Comparison of ENCODE assay signal across 7 mouse cellular contexts in the genomic region with DNA sequence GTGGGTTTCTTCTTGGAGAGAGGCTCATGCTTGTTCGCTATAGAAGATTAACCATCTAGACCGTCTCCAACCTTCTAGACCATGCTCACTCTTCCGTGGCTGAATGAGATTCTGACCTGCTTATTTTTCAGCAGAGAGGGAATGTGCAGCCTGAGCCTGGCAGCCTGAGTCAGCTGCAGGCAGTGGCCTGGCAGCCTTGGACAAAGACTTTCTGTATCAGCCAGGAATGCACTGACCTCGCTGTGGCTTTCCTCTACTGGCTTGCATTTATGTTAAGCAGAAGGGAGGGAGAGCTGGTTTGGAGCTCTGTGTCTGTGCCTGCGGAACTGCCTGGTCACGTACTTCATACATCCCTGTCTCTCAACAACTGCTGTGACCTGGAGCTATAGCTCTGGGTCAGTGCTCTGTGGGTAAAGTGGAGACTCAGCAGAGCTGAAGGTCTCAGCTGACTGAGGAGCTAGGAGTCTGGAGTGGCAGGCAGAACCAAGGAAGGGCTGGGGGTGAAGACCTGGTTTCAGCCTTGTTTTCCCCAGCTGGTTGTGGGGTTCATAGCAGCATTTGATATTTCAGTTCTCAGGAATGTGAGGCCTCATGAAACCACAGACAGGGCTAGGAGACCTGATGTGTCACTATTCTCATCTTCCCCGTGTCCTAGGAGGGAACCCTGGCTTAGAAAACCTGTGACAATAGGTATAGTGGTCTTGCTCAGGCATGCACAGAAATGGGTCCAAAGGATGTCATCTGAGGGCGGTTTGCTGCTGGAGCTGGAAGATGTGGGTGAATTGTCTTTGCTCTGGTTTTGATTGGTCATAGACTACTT.
DNase-seq lines count a peak whose midpoint lies in the region; ATAC-seq and TF ChIP-seq lines count a peak whose summit lies in the region.

No protein-coding gene starts in this region.

- no peak overlapping the region for H3K4me3 ChIP-seq in lung, embryonic 16.5 days (ENCODE audit: low read length)
- H3K4me3 ChIP-seq in lung, adult 2 months (replicated peaks; ENCODE audit: extremely low read depth, low read depth, low read length) = no peak overlapping the region
- H3K4me3 ChIP-seq in hindbrain, embryonic 10.5 days = no peak overlapping the region
- no peak overlapping the region for H3K4me3 ChIP-seq in limb, embryonic 13.5 days
- no peak overlapping the region for H3K4me3 ChIP-seq in stomach, embryonic 15.5 days (replicated peaks)
- H3K4me3 ChIP-seq in left cerebral cortex, adult 2 months = no peak overlapping the region

- 38% methylated on average over 8 of the region's 8 CpGs for WGBS in lung, embryonic 16.5 days
- 49% methylated on average over 8 of the region's 8 CpGs for WGBS in lung, adult 2 months
- WGBS in hindbrain, embryonic 10.5 days = 45% methylated on average over 8 of the region's 8 CpGs
- 54% methylated on average over 8 of the region's 8 CpGs for WGBS in limb, embryonic 13.5 days
- 37% methylated on average over 8 of the region's 8 CpGs for WGBS in stomach, embryonic 15.5 days

- H3K36me3 ChIP-seq in lung, embryonic 16.5 days (ENCODE audit: control insufficient read depth, insufficient read depth, low read length) = no peaks in the 10 kb centered on the region
- H3K36me3 ChIP-seq in hindbrain, embryonic 10.5 days = no peaks in the 10 kb centered on the region
- H3K36me3 ChIP-seq in limb, embryonic 13.5 days = no peaks in the 10 kb centered on the region
- H3K36me3 ChIP-seq in stomach, embryonic 15.5 days = no peaks in the 10 kb centered on the region

- 0 out of 2 replicates have a peak overlapping the region, but pooled peaks have one; percentile 1 for H3K4me2 ChIP-seq in lung, embryonic 16.5 days (ENCODE audit: low read depth, low read length)
- H3K4me2 ChIP-seq in limb, embryonic 13.5 days (replicated peaks) = no peak overlapping the region
- no peak overlapping the region for H3K4me2 ChIP-seq in stomach, embryonic 15.5 days

- TF ChIP-seq POLR2A in lung, adult 2 months (IDR thresholded peaks at IDR 0.05; ENCODE audit: borderline replicate concordance, extremely low read depth, low read depth, low read length) = no peak

- peak; percentile 98 for ATAC-seq in lung, embryonic 16.5 days (ENCODE audit: low read depth)
- peak; percentile 72 for ATAC-seq in limb, embryonic 13.5 days (ENCODE audit: low FRiP score, low read depth)
- ATAC-seq in stomach, embryonic 15.5 days (ENCODE audit: insufficient read depth, low FRiP score, low read depth) = peak; percentile 92

- peaks cover 11% of the 10 kb centered on the region for H3K4me1 ChIP-seq in lung, embryonic 16.5 days (replicated peaks; ENCODE audit: control insufficient read depth, insufficient read depth, low read length)
- H3K4me1 ChIP-seq in lung, adult 2 months (ENCODE audit: control insufficient read depth, insufficient read depth, low read length) = no peaks in the 10 kb centered on the region
- peaks cover 27% of the 10 kb centered on the region for H3K4me1 ChIP-seq in hindbrain, embryonic 10.5 days (replicated peaks)
- peaks cover 14% of the 10 kb centered on the region for H3K4me1 ChIP-seq in limb, embryonic 13.5 days
- peaks cover 13% of the 10 kb centered on the region; the same call in 1 of the 2 replicates for H3K4me1 ChIP-seq in stomach, embryonic 15.5 days

- TF ChIP-seq CTCF in lung, adult 2 months (IDR thresholded peaks at IDR 0.05; ENCODE audit: insufficient read depth, low read length) = no peak
- no peak for TF ChIP-seq CTCF in left cerebral cortex, adult 2 months (IDR thresholded peaks at IDR 0.05)

- peak overlapping the region; percentile 93 for H3K27ac ChIP-seq in lung, embryonic 16.5 days (ENCODE audit: low read length)
- H3K27ac ChIP-seq in hindbrain, embryonic 10.5 days = peak overlapping the region; percentile 74
- H3K27ac ChIP-seq in limb, embryonic 13.5 days = peak overlapping the region; percentile 40; the same call in 1 of the 2 replicates
- H3K27ac ChIP-seq in stomach, embryonic 15.5 days = peak overlapping the region; percentile 85
- no peak overlapping the region for H3K27ac ChIP-seq in left cerebral cortex, adult 2 months

- intact Hi-C loops in left cerebral cortex, adult 2 months (cut with DNase I) = no loop called here

- DNase-seq in lung, adult 2 months = no peak
- DNase-seq in cerebellum, postnatal 10 days = peak; percentile 56 to 59
- peak; percentile 48 for DNase-seq in hindbrain, embryonic 10.5 days (ENCODE audit: low spot score)
- no peak for DNase-seq in left cerebral cortex, adult 2 months (ENCODE audit: extremely low spot score in 1 of 2, low spot score in 2 of 2)

- peak overlapping the region; percentile 22; the same call in 1 of the 2 replicates for H3K9ac ChIP-seq in lung, embryonic 16.5 days (ENCODE audit: low read length)
- no peak overlapping the region for H3K9ac ChIP-seq in limb, embryonic 13.5 days
- no peak overlapping the region for H3K9ac ChIP-seq in stomach, embryonic 15.5 days

- H3K9me3 ChIP-seq in lung, embryonic 16.5 days (ENCODE audit: control insufficient read depth, low read length) = no peaks in the 10 kb centered on the region
- no peaks in the 10 kb centered on the region for H3K9me3 ChIP-seq in hindbrain, embryonic 10.5 days
- no peaks in the 10 kb centered on the region for H3K9me3 ChIP-seq in limb, embryonic 13.5 days
- H3K9me3 ChIP-seq in stomach, embryonic 15.5 days = no peaks in the 10 kb centered on the region

- no peaks in the 10 kb centered on the region for H3K27me3 ChIP-seq in lung, embryonic 16.5 days (ENCODE audit: control insufficient read depth, insufficient read depth, low read depth, low read length)
- no peaks in the 10 kb centered on the region for H3K27me3 ChIP-seq in hindbrain, embryonic 10.5 days (ENCODE audit: insufficient read depth, poor library complexity, severe bottlenecking)
- H3K27me3 ChIP-seq in limb, embryonic 13.5 days = no peaks in the 10 kb centered on the region
- H3K27me3 ChIP-seq in stomach, embryonic 15.5 days (replicated peaks) = no peaks in the 10 kb centered on the region

Comparison
In these comparisons a context has a peak if more than half of its experiments do, and no peak if none do; other contexts are left out.
1. DNase-seq: peak in cerebellum, postnatal 10 days (2 of 2) and hindbrain, embryonic 10.5 days (single experiment); none in lung, adult 2 months (single experiment) and left cerebral cortex, adult 2 months (0 of 2).
2. Peak in every context shown above with its lines, with median percentiles within 50 percentile points of each other: ATAC-seq.